Mouse (Mus musculus) heart, embryonic 12.5 days (tissue): ENCODE data around the gene Efcab2. TPM values are rescaled to one million over a fixed set of nuclear protein-coding genes. Genes with fewer than 3 reads are reported as not detected.

Experiments used
- ATAC-seq: fragments of 200-750 bp; cut with Nextera tagmentation; 2 replicates; pipeline ENCODE4 v1.8.0; 2017; ENCODE audit warnings: moderate TSS enrichment, moderate library complexity; ENCODE audit not compliant: insufficient number of reproducible peaks, low FRiP score
- H3K27ac ChIP-seq: fragments of 300-500 bp; sonication (generic); 2 replicates; pipeline ENCODE4 v1.5.1; 2016; ENCODE audit warnings: mild to moderate bottlenecking, moderate library complexity; ENCODE audit not compliant: poor library complexity, severe bottlenecking
- H3K27me3 ChIP-seq: fragments of 300-500 bp; sonication (generic); replicated peaks from 2 replicates; pipeline ENCODE4 v1.6.1; 2016; ENCODE audit warnings: mild to moderate bottlenecking, moderate library complexity
- H3K36me3 ChIP-seq: fragments of 300-500 bp; sonication (generic); 2 replicates; pipeline ENCODE4 v1.6.1; 2016; ENCODE audit warnings: mild to moderate bottlenecking, moderate library complexity
- H3K4me1 ChIP-seq: fragments of 300-500 bp; sonication (generic); replicated peaks from 2 replicates; pipeline ENCODE4 v1.6.1; 2016; ENCODE audit warnings: mild to moderate bottlenecking
- H3K4me2 ChIP-seq: fragments of 300-500 bp; sonication (generic); 2 replicates; pipeline ENCODE4 v1.6.1; 2016; ENCODE audit warnings: mild to moderate bottlenecking, moderate library complexity
- H3K4me3 ChIP-seq: fragments of 300-500 bp; sonication (generic); 2 replicates; pipeline ENCODE4 v1.5.1; 2016; ENCODE audit warnings: mild to moderate bottlenecking
- H3K9ac ChIP-seq: fragments of 300-500 bp; sonication (generic); 2 replicates; pipeline ENCODE4 v1.6.1; 2016; ENCODE audit warnings: mild to moderate bottlenecking, moderate library complexity
- H3K9me3 ChIP-seq: fragments of 300-500 bp; sonication (generic); replicated peaks from 2 replicates; pipeline ENCODE4 v1.6.1; 2016; ENCODE audit warnings: mild to moderate bottlenecking, moderate library complexity
- WGBS: fragments of 180-500 bp; shearing (Covaris S2); methylation state at CpG from one replicate; pipeline ENCODE4 v1.1.7; 2016; 5-methylcytosine and 5-hydroxymethylcytosine counted together
- polyA plus RNA-seq: library from polyadenylated mRNA; unstranded; fragments of >200 nt; fragmentation: Nextera tagmentation; extraction: Ambion mirVana; gene quantifications from 2 replicates; pipeline ENCODE4 v1.2.1, GENCODE M21; 2016

Efcab2 gene
- polyA plus RNA-seq, 1 experiment from 2014 or later: 13.5 TPM

- H3K4me2 ChIP-seq: no peak overlapping the region
- no peak overlapping the region for H3K27ac ChIP-seq
- ATAC-seq: no peak
- no peaks in the 10 kb centered on the region for H3K27me3 ChIP-seq
- H3K9ac ChIP-seq: no peak overlapping the region
- no peaks in the 10 kb centered on the region for H3K9me3 ChIP-seq
- WGBS: 82% methylated on average over 5 of the region's 5 CpGs
- no peak overlapping the region for H3K4me3 ChIP-seq
- H3K36me3 ChIP-seq: no peaks in the 10 kb centered on the region
- peaks cover 35% of the 10 kb centered on the region for H3K4me1 ChIP-seq
These were observed 79.4 kb downstream of the Efcab2 start for GRCm38 (mm10) chr1:178485138-178485867.

- H3K27me3 ChIP-seq: no peaks in the 10 kb centered on the region
- no peaks in the 10 kb centered on the region for H3K36me3 ChIP-seq
- no peak overlapping the region for H3K9ac ChIP-seq
- H3K27ac ChIP-seq: peak overlapping the region; percentile 78
- H3K4me2 ChIP-seq: no peak overlapping the region
- peaks cover 32% of the 10 kb centered on the region for H3K4me1 ChIP-seq
- WGBS: 58% methylated on average over 5 of the region's 5 CpGs
- H3K9me3 ChIP-seq: no peaks in the 10 kb centered on the region
- ATAC-seq: no peak
- H3K4me3 ChIP-seq: no peak overlapping the region
These were observed 80.0 kb downstream of the Efcab2 start for GRCm38 (mm10) chr1:178485868-178486220.

GRCm38 (mm10) chr1:178486828-178487227 lies 80.9 kb downstream of the Efcab2 start:
- peaks cover 32% of the 10 kb centered on the region for H3K4me1 ChIP-seq
- no peaks in the 10 kb centered on the region for H3K36me3 ChIP-seq
- 35% methylated on average over 5 of the region's 5 CpGs for WGBS
- H3K9ac ChIP-seq: peak overlapping the region; percentile 28; the same call in 1 of the 2 replicates
- peak; percentile 53; the same call in 1 of the 2 replicates for ATAC-seq
- H3K9me3 ChIP-seq: no peaks in the 10 kb centered on the region
- H3K4me3 ChIP-seq: peak overlapping the region; percentile 11; the same call in 1 of the 2 replicates
- H3K27ac ChIP-seq: peak overlapping the region; percentile 78
- H3K27me3 ChIP-seq: no peaks in the 10 kb centered on the region
- H3K4me2 ChIP-seq: peak overlapping the region; percentile 58

GRCm38 (mm10) chr1:178489127-178489526 lies 83.2 kb downstream of the Efcab2 start:
- no peak overlapping the region for H3K9ac ChIP-seq
- no peak overlapping the region for H3K27ac ChIP-seq
- no peak overlapping the region for H3K4me3 ChIP-seq
- no peak overlapping the region for H3K4me2 ChIP-seq
- H3K9me3 ChIP-seq: no peaks in the 10 kb centered on the region
- no peaks in the 10 kb centered on the region for H3K27me3 ChIP-seq
- H3K36me3 ChIP-seq: no peaks in the 10 kb centered on the region
- no peak for ATAC-seq
- peaks cover 33% of the 10 kb centered on the region for H3K4me1 ChIP-seq
- 40% methylated on average over 3 of the region's 3 CpGs for WGBS

GRCm38 (mm10) chr1:178491733-178492132 lies 85.8 kb downstream of the Efcab2 start:
- ATAC-seq: no peak
- Histone ChIP-seq H3K4me2 (no peak overlapping the region), H3K9me3 (no peaks in the 10 kb centered on the region), H3K27me3 (no peaks in the 10 kb centered on the region), H3K4me1 (peaks cover 29% of the 10 kb centered on the region), H3K36me3 (no peaks in the 10 kb centered on the region), H3K27ac (no peak overlapping the region), H3K4me3 (no peak overlapping the region), H3K9ac (no peak overlapping the region)
- 73% methylated on average over 5 of the region's 5 CpGs for WGBS

- no peak overlapping the region for H3K4me3 ChIP-seq
- 55% methylated on average over 2 of the region's 2 CpGs for WGBS
- H3K4me2 ChIP-seq: no peak overlapping the region
- no peak overlapping the region for H3K27ac ChIP-seq
- H3K36me3 ChIP-seq: no peaks in the 10 kb centered on the region
- no peaks in the 10 kb centered on the region for H3K9me3 ChIP-seq
- no peak overlapping the region for H3K9ac ChIP-seq
- no peaks in the 10 kb centered on the region for H3K27me3 ChIP-seq
- ATAC-seq: no peak
- peaks cover 24% of the 10 kb centered on the region for H3K4me1 ChIP-seq
These were observed 86.6 kb downstream of the Efcab2 start for GRCm38 (mm10) chr1:178492493-178492892.

GRCm38 (mm10) chr1:178496186-178496585 lies 90.3 kb downstream of the Efcab2 start:
- no peak for ATAC-seq
- Histone ChIP-seq H3K4me3 (no peak overlapping the region), H3K9me3 (no peaks in the 10 kb centered on the region), H3K27me3 (no peaks in the 10 kb centered on the region), H3K36me3 (no peaks in the 10 kb centered on the region), H3K4me2 (no peak overlapping the region), H3K27ac (no peak overlapping the region), H3K4me1 (peaks cover 4% of the 10 kb centered on the region; the same call in 1 of the 2 replicates), H3K9ac (no peak overlapping the region)
- 81% methylated on average over 2 of the region's 2 CpGs for WGBS

- no peak overlapping the region for H3K27ac ChIP-seq
- H3K4me3 ChIP-seq: no peak overlapping the region
- H3K9me3 ChIP-seq: no peaks in the 10 kb centered on the region
- peaks cover 4% of the 10 kb centered on the region; the same call in 1 of the 2 replicates for H3K4me1 ChIP-seq
- WGBS: 71% methylated on average over 1 of the region's 1 CpGs
- no peak overlapping the region for H3K9ac ChIP-seq
- H3K27me3 ChIP-seq: no peaks in the 10 kb centered on the region
- H3K4me2 ChIP-seq: no peak overlapping the region
- H3K36me3 ChIP-seq: no peaks in the 10 kb centered on the region
- no peak for ATAC-seq
These were observed 91.0 kb downstream of the Efcab2 start for GRCm38 (mm10) chr1:178496841-178497240.

GRCm38 (mm10) chr1:178506938-178507337 lies 101.1 kb downstream of the Efcab2 start:
- Histone ChIP-seq H3K36me3 (no peaks in the 10 kb centered on the region), H3K4me1 (no peaks in the 10 kb centered on the region), H3K9ac (no peak overlapping the region), H3K9me3 (no peaks in the 10 kb centered on the region), H3K4me3 (no peak overlapping the region), H3K4me2 (no peak overlapping the region), H3K27ac (no peak overlapping the region), H3K27me3 (no peaks in the 10 kb centered on the region)
- no peak for ATAC-seq
- WGBS: 80% methylated on average over 8 of the region's 8 CpGs

GRCm38 (mm10) chr1:178512323-178513031 lies 106.6 kb downstream of the Efcab2 start:
- no peak overlapping the region for H3K4me2 ChIP-seq
- H3K4me3 ChIP-seq: no peak overlapping the region
- no peak overlapping the region for H3K9ac ChIP-seq
- no peak for ATAC-seq
- H3K27ac ChIP-seq: no peak overlapping the region
- no peaks in the 10 kb centered on the region for H3K36me3 ChIP-seq
- no peaks in the 10 kb centered on the region for H3K27me3 ChIP-seq
- no peaks in the 10 kb centered on the region for H3K9me3 ChIP-seq
- WGBS: 60% methylated on average over 7 of the region's 7 CpGs
- peaks cover 9% of the 10 kb centered on the region for H3K4me1 ChIP-seq

GRCm38 (mm10) chr1:178513954-178514353 lies 108.1 kb downstream of the Efcab2 start:
- H3K27me3 ChIP-seq: no peaks in the 10 kb centered on the region; the same call in 1 of the 2 replicates
- no peak for ATAC-seq
- H3K9ac ChIP-seq: no peak overlapping the region
- no peak overlapping the region for H3K27ac ChIP-seq
- H3K4me1 ChIP-seq: peaks cover 9% of the 10 kb centered on the region
- no peaks in the 10 kb centered on the region for H3K36me3 ChIP-seq
- H3K4me3 ChIP-seq: no peak overlapping the region
- WGBS: 8% methylated on average over 5 of the region's 8 CpGs
- no peak overlapping the region for H3K4me2 ChIP-seq
- no peaks in the 10 kb centered on the region for H3K9me3 ChIP-seq
